Mouse (Mus musculus): ENCODE results near the gene Ccnjl. TPM values are rescaled to one million over a fixed set of nuclear protein-coding genes. Genes with fewer than 3 reads are reported as not detected.
A peak's percentile ranks its signal among the peaks of the same experiment; 100 is the strongest.

Ccnjl gene
- total RNA-seq (2015; ENCODE audit: low replicate concordance) (not detected in 2 replicates), total RNA-seq (2017; ENCODE audit: low replicate concordance) (0.98 TPM in 1 of 2 replicates, not detected in the other)

DNA sequence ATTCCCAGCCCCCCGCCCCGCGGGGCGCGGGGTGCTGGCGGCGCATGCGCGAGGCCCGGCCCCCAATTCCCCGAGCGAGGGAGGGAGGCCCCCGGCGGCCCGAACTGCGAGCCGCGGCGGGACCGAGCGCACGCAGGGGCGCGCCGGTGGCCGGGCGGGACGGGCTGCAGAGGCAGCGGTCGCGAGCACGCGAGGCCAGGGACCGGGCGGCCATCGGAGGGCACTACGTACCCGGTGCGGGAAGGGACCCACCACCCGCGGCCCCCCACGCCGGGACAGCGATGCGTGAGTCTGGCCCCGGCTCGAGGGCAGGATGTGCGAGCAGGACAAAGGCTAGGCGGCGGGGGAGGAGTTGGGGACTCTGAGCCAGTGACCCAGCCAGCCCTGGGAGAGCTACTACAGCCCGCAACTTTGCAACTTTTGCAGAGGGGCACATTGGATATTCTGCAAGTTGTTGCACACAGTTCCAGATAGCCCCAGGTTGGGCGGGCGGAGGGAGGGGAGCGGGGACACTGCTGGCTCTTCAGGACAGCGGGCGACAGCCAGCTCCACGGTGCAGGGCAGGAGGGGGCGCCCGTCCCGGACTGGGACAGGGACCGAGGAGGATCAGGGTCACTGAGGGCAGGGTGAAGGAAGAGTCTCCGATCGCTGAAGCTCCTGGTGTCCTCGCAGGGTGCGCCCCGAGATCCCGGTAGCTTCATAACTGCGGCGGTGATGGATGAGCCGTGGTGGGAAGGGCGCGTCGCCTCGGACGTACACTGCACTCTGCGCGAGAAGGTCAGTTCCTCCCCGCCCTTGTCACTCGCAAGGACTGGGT, at the start of gene Ccnjl:
Gene Ccnjl, plus strand, starts transcription at position 102 of the 817 bp plus-strand sequence.
- ATAC-seq (replicated peaks; ENCODE audit: low FRiP score, poor library complexity, severe bottlenecking): no peak

DNA sequence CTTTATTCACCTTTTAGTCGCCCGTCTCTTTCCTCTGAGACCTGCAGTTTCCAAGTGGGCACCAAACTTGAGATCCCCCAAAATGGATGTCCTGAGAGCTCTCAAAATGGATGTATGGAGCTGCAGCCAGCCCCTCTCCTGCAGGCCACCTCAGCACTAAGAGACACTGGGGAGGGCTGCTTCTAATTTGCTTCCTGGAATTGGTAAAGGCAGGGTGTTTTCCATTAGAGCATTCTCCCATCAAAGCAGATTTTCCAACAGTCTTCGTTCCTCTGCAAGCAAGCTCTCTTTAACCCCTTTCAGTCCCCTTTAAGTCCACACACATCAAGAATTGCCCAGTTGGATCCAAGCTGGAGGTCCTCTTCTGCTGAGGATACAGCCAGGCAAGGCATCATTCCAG, 49.2 kb upstream of the Ccnjl start:
- ATAC-seq (replicated peaks; ENCODE audit: low FRiP score, poor library complexity, severe bottlenecking): no peak

DNA sequence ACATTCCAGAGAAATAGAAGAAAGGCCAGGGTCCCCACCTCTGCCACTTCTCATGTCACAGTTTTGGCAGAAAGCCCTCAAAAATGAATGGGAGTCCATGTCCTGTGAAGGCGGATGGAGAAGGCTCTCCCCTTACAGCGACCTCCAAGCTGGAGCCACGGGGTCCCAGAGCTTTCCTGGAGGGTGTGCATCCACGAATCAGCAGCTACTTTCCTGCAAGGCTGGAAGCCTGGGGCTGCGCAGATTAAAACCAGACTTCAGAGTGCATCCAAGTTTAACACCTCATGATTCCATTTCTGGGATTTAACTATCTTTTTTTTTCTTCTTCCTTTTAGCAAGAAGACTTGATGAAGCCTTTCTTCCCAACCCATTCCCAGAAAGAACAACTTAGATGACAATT, 48.0 kb upstream of the Ccnjl start:
- no peak for ATAC-seq (replicated peaks; ENCODE audit: low FRiP score, poor library complexity, severe bottlenecking)

DNA sequence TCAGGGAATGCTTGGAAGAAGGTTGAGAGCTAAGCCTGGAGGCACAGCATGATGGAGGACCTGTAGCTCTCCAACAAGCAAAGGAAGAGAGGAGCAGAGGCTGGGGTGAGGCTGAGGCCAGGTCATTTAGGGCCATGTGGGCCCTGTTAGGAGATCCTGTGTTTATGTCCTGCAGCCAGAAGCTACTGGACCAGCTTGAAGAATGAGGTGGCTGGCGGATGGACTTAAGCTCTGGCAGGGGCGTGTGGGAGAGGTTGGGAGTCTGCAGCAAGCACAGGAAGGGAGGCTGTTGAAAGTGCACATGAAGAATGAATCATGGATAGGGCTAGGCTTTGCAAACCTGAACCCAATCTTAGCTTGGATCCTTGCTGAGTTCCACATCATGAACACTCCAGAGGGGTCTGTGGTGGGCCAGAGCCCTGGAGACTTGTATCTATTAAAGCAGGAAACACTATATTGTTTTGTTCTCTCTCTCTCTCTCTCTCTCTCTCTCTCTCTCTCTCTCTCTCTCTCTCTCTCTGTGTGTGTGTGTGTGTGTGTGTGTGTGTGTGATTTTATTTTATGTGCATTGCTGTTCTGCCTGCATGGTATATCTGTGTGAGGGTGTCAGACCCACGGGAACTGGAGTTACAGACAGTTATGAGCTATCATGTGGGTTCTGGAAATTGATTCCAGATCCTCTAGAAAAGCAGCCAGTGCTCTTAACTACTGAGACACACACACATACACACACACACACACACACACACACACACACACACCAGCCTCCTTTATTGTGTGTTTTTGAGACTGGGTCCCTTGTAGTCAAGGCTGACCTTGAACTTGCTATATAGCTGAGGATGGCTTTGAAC, 46.7 kb upstream of the Ccnjl start:
- no peak for ATAC-seq (replicated peaks; ENCODE audit: low FRiP score, poor library complexity, severe bottlenecking)

DNA sequence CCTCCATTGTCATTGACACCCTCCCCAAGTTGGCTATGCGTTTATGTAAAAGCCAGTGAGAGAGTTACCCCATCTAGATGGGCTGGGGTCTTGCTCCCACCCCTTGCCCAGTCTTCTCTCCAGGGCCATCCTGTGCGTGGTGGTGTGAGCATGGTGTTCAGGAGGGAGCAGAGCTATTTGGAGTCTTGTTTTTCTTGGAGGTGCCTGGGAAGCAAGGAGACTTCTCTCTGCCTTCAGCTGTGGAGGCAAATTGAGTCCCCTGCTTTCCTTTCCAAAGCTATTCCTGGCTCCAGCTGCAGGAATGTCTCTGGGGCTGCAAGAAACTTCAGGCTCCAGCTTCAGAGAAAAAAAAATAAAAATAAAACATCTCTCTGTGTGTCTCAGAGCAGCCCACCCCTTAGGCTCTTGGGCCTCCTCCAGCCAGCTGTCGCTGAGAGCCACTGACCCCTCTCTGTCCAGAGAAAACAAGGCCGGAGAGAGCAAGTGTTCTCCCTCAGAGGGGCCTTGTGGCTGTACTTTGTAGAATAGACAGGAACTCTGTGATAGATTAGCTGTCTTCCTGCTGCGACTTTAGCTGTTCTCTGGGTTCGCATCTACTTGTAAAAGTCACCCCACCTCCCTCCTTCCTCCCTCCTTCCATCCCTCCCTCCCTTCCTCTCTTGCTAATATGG, 45.3 kb upstream of the Ccnjl start:
- ATAC-seq (replicated peaks; ENCODE audit: low FRiP score, poor library complexity, severe bottlenecking): no peak

DNA sequence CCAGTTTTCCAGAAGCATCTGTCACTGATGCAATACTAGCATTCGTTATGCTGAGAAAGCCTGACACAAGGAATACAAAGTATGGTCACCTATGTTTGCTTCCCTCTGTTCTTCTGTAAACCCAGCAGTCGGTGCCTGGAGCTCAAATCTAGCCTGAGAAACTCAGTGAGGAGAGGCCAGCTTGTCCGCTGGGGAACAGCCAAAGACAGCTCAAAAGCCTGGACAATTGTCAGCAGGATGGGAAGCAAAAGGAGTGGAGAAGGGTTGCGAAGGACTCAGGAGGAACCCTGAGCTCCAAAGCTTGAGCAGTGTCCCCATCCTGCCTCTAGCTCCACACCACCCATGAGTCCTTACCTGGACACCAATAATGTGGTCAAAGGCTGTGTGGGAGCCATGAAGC, 44.5 kb upstream of the Ccnjl start:
- ATAC-seq (replicated peaks; ENCODE audit: low FRiP score, poor library complexity, severe bottlenecking): no peak

DNA sequence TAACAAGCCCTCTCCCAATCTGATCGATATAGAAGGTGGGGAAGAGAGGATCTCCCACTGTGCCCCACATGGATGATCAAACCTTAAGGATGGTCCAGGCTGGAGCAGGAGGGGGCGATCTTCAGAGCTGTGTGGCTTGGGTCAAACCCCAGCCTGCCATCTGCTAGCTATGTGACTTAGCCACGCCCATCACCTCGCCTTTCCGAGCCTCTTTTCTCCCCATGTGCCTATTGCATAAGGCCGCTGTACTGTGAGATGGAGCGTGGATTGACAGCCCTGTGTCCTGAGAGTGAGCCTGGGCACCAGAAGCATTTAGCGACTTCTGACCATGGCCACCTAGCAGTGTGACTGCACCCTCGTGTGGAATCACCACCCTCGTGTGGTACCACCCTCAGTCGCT, 43.9 kb upstream of the Ccnjl start:
- ATAC-seq (replicated peaks; ENCODE audit: low FRiP score, poor library complexity, severe bottlenecking): no peak

DNA sequence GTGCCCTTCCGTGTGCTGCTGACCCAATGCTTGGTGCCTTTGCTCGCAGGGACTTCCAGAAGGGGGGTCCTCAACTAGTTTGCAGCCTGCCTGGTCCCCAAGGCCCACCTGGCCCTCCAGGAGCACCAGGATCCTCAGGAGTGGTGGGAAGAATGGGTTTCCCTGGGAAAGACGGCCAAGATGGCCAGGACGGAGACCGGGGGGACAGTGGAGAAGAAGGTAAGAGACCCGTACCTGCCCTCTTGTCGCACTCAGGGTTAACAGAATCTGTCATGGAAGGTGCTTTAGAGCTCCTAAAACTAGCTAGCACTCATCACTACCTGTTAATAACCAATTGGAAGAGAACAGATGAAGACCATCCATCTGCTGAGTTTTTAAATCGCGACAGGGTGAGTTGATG, 42.7 kb upstream of the Ccnjl start:
- no peak for ATAC-seq (replicated peaks; ENCODE audit: low FRiP score, poor library complexity, severe bottlenecking)

DNA sequence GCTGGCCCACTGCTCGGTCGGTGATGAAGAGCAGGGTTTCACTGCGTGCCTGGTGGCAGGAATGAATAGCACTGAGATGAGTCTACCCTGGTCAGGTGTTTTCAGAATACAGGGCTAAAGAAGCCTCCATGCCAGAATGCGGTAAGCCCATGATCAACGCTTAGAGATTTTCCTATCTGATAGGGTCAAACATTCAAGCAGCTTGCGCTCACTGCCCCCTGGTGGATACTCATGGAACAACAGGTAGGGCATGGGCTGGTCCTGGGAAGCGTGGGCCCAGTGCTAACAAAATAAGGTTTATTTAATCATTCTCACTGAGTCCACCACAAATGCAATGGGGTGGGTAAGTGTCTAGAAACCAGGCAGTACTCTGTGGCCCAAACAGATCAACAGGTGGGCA, 35.9 kb upstream of the Ccnjl start:
- peak; percentile 73 for ATAC-seq (replicated peaks; ENCODE audit: low FRiP score, poor library complexity, severe bottlenecking)

DNA sequence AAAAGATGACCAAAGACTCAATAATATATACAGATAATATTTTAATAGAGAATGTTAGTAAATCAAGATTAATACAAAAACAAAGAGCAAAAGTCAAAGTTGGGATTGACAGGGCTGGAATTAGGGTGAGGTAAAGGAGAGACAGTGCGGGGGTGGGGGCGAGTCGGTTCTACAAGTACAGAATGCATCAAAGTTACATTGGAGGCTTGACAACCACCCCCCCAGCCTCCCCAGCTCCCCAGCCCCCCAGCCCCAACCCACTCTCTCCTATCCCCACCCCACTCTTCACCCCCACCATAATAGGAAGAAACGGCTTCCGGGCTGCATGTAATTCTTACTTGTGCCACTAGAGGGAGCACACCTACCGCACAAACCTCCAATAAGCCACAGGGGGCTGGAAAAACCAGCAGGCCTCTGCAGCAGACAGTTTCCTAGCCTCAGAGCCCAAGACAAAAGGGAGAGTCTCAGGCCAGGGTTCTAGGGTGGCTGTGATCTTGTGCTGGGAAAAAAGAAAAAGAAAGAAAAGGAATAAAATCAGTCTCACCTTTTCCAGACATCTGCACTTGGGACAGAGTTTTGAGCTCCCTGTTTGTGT, 34.7 kb upstream of the Ccnjl start:
- no peak; the same call in 1 of the 2 replicates for ATAC-seq (replicated peaks; ENCODE audit: low FRiP score, poor library complexity, severe bottlenecking)

DNA sequence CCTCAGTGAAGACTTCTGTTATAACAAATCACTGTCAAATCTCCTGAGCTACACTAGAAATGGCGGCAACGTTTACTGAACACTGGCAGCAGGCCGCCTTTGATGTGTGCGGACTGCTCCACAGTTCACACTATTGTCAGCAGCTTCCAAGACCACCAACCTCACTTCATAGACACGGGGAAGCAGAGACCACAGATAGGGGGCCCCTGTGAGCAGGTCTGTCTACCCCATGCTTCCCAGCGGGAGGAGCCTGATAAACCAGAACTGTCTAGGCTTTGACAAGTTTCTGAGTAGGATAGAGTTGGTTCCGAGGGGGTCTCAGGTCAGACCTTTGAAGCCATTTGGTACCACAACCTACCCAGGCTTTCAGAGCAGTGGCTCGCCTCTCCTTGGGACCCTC, 33.5 kb upstream of the Ccnjl start:
- ATAC-seq (replicated peaks; ENCODE audit: low FRiP score, poor library complexity, severe bottlenecking): no peak

DNA sequence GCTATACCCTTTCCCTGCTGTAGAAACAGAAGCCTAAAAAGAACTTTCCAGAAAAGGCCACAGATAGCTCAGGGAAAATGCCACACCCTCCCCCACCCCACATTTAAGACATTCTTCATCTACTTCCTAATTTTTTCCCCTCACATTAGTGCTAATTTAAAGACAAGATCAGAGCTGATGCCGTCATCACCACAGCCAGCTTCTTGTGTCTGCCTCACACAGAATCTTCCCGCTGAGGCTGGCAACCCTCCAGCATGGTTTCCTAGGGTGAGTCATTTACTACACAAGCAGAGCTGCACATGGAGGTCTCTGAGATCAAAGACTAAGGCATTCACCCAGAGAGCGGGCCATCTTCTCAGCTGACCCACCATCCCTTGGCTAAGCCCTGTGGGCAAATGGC, 33.1 kb upstream of the Ccnjl start:
- no peak for ATAC-seq (replicated peaks; ENCODE audit: low FRiP score, poor library complexity, severe bottlenecking)

DNA sequence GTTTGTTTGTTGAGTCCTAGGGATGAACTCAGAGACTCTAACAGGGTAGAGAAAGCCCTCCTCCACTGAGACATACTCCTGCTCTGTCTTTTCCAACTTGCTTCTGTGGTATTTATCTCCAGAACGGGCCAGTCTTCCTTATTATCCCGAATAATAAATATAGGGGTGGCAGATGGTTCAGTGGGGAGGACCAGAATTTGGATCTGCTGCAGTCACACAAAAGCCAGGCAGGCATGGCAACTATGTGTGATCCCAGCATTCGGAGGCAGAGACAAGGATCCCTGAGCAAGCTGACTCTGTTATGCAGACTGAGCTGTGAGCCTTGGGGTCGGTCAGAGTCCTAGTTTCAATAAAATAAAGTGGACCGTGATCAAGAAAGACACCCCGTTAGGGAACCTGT, 27.3 kb upstream of the Ccnjl start:
- ATAC-seq (replicated peaks; ENCODE audit: low FRiP score, poor library complexity, severe bottlenecking): no peak

DNA sequence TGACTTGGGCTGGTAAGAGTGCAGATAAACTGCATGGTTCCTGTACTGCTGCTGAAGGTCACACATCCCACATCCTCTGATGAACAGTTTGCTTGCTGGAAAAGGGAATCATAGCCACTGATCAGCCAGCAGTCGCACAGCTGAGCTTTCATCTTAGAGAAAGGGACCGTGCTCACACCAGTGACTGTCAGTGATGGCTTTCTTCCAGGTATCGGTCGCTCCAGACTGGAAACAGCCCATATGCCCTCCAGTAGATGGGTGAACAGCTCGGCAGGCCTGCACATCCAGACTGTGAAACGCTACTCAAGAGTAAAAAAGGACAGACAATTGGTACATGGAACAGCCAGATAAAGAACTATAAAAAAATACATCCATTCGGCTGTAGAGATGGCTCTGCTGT, 23.4 kb upstream of the Ccnjl start:
- ATAC-seq (replicated peaks; ENCODE audit: low FRiP score, poor library complexity, severe bottlenecking): no peak

DNA sequence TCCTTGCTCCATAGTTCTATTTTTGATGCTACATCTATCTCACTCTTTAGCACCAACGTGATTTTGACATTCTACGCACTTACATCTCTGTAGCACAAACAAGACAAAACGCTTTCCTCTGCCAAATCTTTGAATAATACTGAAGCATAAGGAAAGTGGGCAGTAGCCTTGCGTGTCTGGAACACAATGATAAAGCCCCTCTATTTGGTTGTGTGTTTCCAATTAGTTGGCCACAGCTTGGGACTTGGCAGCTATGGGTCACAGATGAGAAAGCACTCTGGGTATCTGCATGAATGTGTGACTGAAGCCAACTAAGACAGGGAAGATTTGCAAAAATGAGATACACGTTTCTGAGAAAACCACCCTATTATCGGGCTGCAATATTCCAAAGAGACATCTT, 20.6 kb upstream of the Ccnjl start:
- ATAC-seq (replicated peaks; ENCODE audit: low FRiP score, poor library complexity, severe bottlenecking): no peak

DNA sequence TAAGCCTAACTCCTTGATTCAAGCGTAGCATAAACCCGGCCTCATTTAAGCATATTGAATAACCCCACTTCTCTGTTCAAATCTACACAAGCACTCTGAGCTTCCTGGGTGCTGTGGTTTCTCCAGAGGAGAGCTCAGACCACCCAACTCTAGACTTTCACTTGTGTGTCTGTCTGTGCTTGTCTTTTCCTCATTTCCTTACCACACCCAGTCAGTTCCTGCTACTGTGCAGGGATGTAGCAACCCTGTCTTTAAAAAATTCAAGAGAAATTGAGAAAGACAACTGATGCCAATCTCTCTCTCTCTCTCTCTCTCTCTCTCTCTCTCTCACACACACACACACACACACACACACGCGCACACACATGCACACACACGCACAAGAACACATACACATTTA, 18.7 kb upstream of the Ccnjl start:
- no peak for ATAC-seq (replicated peaks; ENCODE audit: low FRiP score, poor library complexity, severe bottlenecking)

DNA sequence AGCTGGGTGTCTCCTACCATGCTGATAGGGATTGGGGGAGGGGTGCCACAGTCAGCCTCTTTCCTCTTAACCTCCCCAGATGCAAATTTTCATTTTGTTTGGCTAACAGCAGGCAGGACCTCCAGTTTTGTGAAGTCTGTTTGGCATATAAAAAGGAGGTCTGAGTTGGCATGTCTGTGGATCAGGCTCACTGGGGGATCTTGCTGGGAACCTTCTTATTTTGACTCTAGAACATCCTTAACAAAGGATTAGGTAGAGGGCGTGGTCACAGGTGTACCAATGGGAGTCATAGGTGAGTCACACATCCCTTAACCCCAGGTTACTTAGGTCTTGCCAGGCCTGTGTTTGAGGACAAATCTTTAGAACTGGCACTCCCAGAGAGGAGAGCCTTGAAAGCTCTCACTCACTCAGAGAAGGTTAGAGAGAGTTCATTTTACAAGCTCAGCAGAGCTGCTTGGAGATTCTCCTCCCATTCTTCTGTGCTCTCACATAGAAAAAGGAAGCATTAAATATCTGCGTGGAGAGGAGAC, 15.9 kb upstream of the Ccnjl start:
- no peak for ATAC-seq (replicated peaks; ENCODE audit: low FRiP score, poor library complexity, severe bottlenecking)

DNA sequence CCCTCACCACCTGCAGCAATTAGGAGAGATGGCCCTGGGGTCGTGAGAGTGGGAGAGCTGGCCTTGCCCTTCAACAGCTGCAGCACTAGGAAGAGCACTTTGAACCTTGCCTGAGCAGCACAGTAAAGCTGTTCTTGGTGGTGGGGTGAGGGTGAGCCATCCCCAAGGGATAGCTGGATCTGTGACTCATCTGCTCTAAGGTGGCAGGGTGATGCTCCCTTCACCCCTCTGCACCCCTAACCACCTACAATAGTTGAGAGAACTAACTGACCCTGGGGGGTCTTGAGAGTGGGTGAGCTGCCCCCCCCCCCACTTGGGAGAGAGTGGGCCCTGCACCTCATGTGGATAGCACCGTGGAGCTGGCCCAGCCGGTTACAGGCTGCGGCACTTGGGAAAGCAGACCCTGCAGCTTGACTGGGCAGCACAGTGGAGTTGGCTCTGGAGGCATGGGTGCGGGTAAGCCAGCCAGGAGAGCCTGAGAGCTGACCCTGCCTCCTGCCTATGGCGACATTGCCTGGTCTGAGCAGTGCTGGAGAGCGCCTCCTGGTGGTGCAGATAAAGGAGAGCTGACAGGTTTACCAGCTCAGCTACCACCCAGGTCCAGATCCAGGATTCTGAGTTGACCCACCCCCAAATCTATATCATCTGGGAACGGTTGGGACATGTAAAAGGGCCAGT, 12.1 kb upstream of the Ccnjl start:
- ATAC-seq (replicated peaks; ENCODE audit: low FRiP score, poor library complexity, severe bottlenecking): no peak

DNA sequence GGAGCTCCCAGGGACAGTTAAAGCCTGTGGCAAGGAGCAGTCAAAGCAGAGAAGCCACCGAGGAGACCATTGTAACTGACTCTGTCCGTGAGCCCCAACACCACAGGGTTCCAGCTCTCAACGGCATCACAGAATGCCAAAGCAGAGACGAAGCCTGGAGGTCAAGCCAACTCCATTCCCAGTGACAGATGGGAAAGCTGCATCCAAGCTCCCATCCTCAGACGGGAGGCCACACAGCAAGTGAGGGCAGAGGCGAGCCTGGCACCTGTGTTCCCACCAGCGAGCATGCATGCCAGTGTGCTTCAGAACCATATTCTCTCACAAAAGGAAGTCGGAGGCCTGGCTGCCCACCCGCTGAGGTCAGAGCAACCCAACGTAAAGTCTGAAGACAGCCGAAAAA, 10.9 kb upstream of the Ccnjl start:
- no peak for ATAC-seq (replicated peaks; ENCODE audit: low FRiP score, poor library complexity, severe bottlenecking)
